Mouse (Mus musculus) layer of hippocampus, adult 9-11 months (tissue): ENCODE measurements at regions not wholly inside any gene's neighbourhood (a gene's known extent, or its start where the extent isn't known, plus 50 kb on each side); places are given as distances from the start of the nearest gene placed in this dataset.
A peak's percentile ranks its signal among the peaks of the same experiment; 100 is the strongest.
"Not testable (repeated sequence)": the region's sequence is repeated elsewhere in the genome, so short reads cannot be mapped to it uniquely, and the experiment has no call there.

Experiments used
- DNase-seq: peaks from one replicate; pipeline ENCODE4 v3.0.0; 2022

GRCm38 (mm10) chr17:66206074-66206473, 82.8 kb downstream of the Ddx11 start:
- DNase-seq = no peak

DNA sequence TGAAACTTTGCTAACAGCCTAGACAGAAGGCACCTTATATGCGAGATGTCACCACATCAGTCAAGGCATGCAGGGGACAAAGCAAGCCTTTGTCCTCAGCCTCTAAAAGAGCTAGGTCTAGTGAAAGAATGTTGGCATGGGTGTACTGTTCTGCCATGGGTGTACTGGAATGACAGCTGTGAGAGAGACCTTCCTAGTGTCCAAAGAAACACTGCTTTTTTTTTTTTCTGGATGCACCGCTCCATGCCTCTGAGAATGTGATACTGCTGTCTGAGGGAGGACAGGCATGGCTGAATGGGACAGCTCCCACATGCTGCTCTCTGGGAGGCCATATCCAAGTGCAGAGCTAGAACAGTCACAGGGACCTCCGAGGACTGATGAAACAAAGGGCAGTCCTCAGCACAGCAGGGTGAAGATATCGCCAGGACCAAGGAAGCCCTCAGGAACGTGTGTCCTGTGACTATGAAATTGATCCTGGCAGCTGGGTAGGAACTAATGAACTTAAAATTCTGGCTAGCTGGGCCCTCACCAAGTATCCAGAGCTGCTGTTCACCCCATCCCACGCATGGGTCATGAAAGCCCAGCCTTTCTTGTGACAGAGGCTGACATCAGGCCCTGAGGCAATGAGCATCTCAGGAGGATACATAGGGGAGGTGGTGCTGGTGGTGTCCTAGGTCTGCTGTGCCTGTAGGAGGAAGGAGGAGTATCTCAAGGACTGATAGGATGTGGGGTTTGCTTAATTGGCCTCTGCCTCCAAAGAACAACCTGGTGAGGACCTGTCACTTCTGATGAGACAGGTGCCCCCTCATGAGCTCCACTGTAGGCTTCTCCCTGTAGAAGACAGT, 84.6 kb downstream of the Ddx11 start:
- not testable (repeated sequence) for DNase-seq

GRCm38 (mm10) chr17:66208803-66209515, 85.6 kb downstream of the Ddx11 start:
- not testable (repeated sequence) for DNase-seq

- no peak for DNase-seq
Observed at GRCm38 (mm10) chr17:66211561-66211960, 88.2 kb downstream of the Ddx11 start.

GRCm38 (mm10) chr17:66212616-66213015, 89.3 kb downstream of the Ddx11 start:
- DNase-seq = no peak

- DNase-seq = no peak
Observed at GRCm38 (mm10) chr17:66218321-66218720, 95.0 kb downstream of the Ddx11 start.

DNA sequence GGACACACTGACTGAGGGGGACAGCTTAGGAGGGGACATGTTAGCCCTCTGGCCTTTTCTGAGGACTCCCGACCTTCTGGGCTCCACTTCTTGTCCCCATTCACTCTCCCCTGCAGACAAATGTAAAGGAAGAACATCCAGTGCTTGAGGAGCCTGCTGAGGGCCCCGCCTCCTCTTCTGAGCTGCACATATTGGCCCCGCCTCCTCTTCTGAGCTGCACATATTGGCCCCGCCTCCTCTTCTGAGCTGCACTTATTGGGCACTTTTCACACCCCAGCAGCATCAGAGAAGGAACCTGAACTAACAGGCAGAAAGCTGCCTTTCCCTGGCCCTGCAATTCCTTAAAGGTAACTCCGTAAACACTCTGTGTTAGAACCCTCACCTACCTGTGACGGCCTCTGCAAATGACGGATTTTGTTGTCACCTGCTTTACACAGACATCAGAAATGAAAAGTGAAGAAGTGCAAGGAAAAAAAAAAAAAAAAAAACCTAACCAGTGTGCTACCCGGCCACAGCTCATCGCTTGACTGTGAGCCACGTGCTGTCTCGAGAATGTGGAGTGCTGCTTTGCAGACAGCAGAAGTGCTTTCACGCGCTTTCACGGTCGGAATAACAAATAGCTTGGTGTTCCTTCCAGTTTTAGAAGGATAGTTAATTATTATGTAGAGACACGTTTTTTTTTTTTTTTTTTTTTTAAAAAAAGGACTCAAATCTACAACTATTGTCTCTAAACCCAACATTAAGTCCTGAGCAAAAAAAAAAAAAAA, 96.5 kb downstream of the Ddx11 start:
- no peak for DNase-seq

- DNase-seq = peak; percentile 66
Observed at GRCm38 (mm10) chr17:66221256-66221655, 97.9 kb downstream of the Ddx11 start.

GRCm38 (mm10) chr17:66223711-66224110, 100.4 kb downstream of the Ddx11 start:
- DNase-seq = no peak

DNA sequence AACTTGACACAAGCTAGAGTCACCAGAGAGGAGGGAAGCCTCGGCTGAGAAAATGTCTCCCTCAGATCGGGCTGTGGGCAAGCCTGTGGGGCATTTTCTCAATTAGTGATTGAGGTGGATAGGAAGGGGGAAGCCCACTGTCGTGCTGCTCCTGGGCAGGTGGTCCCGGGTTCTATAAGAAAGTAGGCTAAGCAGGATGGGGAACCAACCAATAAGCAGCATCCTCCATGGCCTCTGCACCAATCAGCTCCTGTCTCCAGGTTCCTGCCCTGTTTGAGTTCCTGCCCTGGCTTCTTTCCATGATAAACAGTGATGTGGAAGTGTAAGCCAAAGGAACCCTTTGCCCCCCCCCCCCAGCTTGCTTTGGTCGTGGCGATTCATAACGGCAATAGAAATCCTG, 100.9 kb downstream of the Ddx11 start:
- no peak for DNase-seq

GRCm38 (mm10) chr17:66232391-66232790, 109.1 kb downstream of the Ddx11 start:
- DNase-seq = no peak

GRCm38 (mm10) chr17:66232891-66233421, 109.6 kb downstream of the Ddx11 start:
- DNase-seq = peak; percentile 14

DNA sequence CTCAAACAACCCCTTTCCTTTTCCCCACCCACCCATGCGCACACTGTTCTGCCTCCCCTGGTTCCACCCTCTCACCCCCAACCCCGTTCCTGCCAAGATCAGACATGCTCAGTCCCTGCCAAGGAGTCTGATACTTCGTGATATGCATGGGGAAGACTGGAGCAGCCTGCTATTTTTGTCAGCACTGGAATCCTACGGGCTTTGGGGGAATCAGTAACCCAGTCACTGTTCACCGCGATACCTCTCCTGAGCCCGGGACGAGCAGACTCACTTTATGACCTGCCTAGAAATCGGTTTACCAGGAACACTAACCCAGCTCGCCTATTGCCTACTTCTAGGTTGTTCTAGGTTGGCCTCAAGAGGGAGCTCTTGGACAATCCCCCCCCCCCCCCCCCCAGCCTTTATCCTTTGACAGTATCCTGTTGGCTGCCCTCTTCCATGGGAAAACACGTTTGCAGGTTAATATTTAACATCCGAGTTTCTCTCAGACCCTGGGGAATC, 110.2 kb downstream of the Ddx11 start:
- DNase-seq = no peak

- DNase-seq = no peak
Observed at GRCm38 (mm10) chr17:66234432-66234831, 111.1 kb downstream of the Ddx11 start.

- DNase-seq = peak; percentile 71
Observed at GRCm38 (mm10) chr17:66235096-66235805, 111.9 kb downstream of the Ddx11 start.

- DNase-seq = no peak
Observed at GRCm38 (mm10) chr17:66235806-66236335, 112.6 kb downstream of the Ddx11 start.

GRCm38 (mm10) chr17:66241868-66242622, 118.7 kb downstream of the Ddx11 start:
- DNase-seq = no peak

GRCm38 (mm10) chr17:66244183-66244582, 120.9 kb downstream of the Ddx11 start:
- no peak for DNase-seq

GRCm38 (mm10) chr17:66246031-66246534, 122.8 kb downstream of the Ddx11 start:
- DNase-seq = no peak

- no peak for DNase-seq
Observed at GRCm38 (mm10) chr17:66251495-66251894, 128.2 kb downstream of the Ddx11 start.

- DNase-seq = no peak
Observed at GRCm38 (mm10) chr17:66252926-66253325, 129.6 kb downstream of the Ddx11 start.
